Mouse (Mus musculus): ENCODE data around the gene Usp28. TPM values are rescaled to one million over a fixed set of nuclear protein-coding genes. Genes with fewer than 3 reads are reported as not detected.
"Not testable (repeated sequence)": the region's sequence is repeated elsewhere in the genome, so short reads cannot be mapped to it uniquely, and the experiment has no call there.

The Usp28 gene
- polyA plus RNA-seq, 1 experiment, result 6.8 TPM

GRCm38 (mm10) chr9:48976661-48977355 lies 8.4 kb upstream of the Usp28 start:
- DNase-seq, result no peak
- TF ChIP-seq CTCF (conservative IDR thresholded peaks at IDR 0.05; ENCODE audit: insufficient read depth, insufficient read length, low read depth, low read length) (no peak), POLR2A (IDR thresholded peaks at IDR 0.05; ENCODE audit: low read depth, low read length) (no peak)
- Histone ChIP-seq H3K4me1 (ENCODE audit: control insufficient read depth, insufficient read depth, low read length) (peaks cover 2% of the 10 kb centered on the region; the same call in 1 of the 2 replicates), H3K36me3 (ENCODE audit: control insufficient read depth, insufficient read depth, low read length) (no peaks in the 10 kb centered on the region), H3K4me3 (ENCODE audit: insufficient read depth, low read depth, low read length) (no peak overlapping the region), H3K27ac (ENCODE audit: insufficient read depth, low read depth, low read length) (no peak overlapping the region), H3K27me3 (replicated peaks; ENCODE audit: control insufficient read depth, insufficient read depth, low read length) (no peaks in the 10 kb centered on the region)
- 75% methylated on average over 6 of the region's 6 CpGs for WGBS

- no peak overlapping the region for H3K27ac ChIP-seq (ENCODE audit: insufficient read depth, low read depth, low read length)
- DNase-seq, result no peak
Measured at GRCm38 (mm10) chr9:48980371-48980770, 4.8 kb upstream of the Usp28 start.

GRCm38 (mm10) chr9:48980781-48981180 lies 4.4 kb upstream of the Usp28 start:
- Histone ChIP-seq H3K4me1 (ENCODE audit: control insufficient read depth, insufficient read depth, low read length) (peaks cover 7% of the 10 kb centered on the region; the same call in 1 of the 2 replicates), H3K4me3 (ENCODE audit: insufficient read depth, low read depth, low read length) (no peak overlapping the region), H3K36me3 (ENCODE audit: control insufficient read depth, insufficient read depth, low read length) (no peaks in the 10 kb centered on the region), H3K27ac (ENCODE audit: insufficient read depth, low read depth, low read length) (no peak overlapping the region), H3K27me3 (replicated peaks; ENCODE audit: control insufficient read depth, insufficient read depth, low read length) (no peaks in the 10 kb centered on the region)
- 72% methylated on average over 3 of the region's 3 CpGs for WGBS
- TF ChIP-seq POLR2A (IDR thresholded peaks at IDR 0.05; ENCODE audit: low read depth, low read length) (no peak), CTCF (conservative IDR thresholded peaks at IDR 0.05; ENCODE audit: insufficient read depth, insufficient read length, low read depth, low read length) (no peak)
- DNase-seq, result no peak

More at GRCm38 (mm10) chr9:48980371-48980770, 4.8 kb upstream of the Usp28 start:
- TF ChIP-seq POLR2A (IDR thresholded peaks at IDR 0.05; ENCODE audit: low read depth, low read length), result no peak
- no peak for TF ChIP-seq CTCF (conservative IDR thresholded peaks at IDR 0.05; ENCODE audit: insufficient read depth, insufficient read length, low read depth, low read length)
- Histone ChIP-seq H3K27me3 (replicated peaks; ENCODE audit: control insufficient read depth, insufficient read depth, low read length) (no peaks in the 10 kb centered on the region), H3K4me1 (ENCODE audit: control insufficient read depth, insufficient read depth, low read length) (peaks cover 7% of the 10 kb centered on the region; the same call in 1 of the 2 replicates), H3K36me3 (ENCODE audit: control insufficient read depth, insufficient read depth, low read length) (no peaks in the 10 kb centered on the region), H3K4me3 (ENCODE audit: insufficient read depth, low read depth, low read length) (no peak overlapping the region)
- 74% methylated on average over 5 of the region's 5 CpGs for WGBS

- no peaks in the 10 kb centered on the region for H3K36me3 ChIP-seq (ENCODE audit: control insufficient read depth, insufficient read depth, low read length)
- H3K27me3 ChIP-seq (replicated peaks; ENCODE audit: control insufficient read depth, insufficient read depth, low read length), result no peaks in the 10 kb centered on the region
- H3K4me3 ChIP-seq (ENCODE audit: insufficient read depth, low read depth, low read length), result no peak overlapping the region
- H3K27ac ChIP-seq (ENCODE audit: insufficient read depth, low read depth, low read length), result no peak overlapping the region
- DNase-seq, result no peak
- peaks cover 7% of the 10 kb centered on the region; the same call in 1 of the 2 replicates for H3K4me1 ChIP-seq (ENCODE audit: control insufficient read depth, insufficient read depth, low read length)
- TF ChIP-seq CTCF (conservative IDR thresholded peaks at IDR 0.05; ENCODE audit: insufficient read depth, insufficient read length, low read depth, low read length) (no peak), POLR2A (IDR thresholded peaks at IDR 0.05; ENCODE audit: low read depth, low read length) (no peak)
Measured at GRCm38 (mm10) chr9:48981827-48982226, 3.3 kb upstream of the Usp28 start.

GRCm38 (mm10) chr9:48983801-48984200 lies 1.4 kb upstream of the Usp28 start:
- H3K27me3 ChIP-seq (replicated peaks; ENCODE audit: control insufficient read depth, insufficient read depth, low read length); H3K27ac ChIP-seq (ENCODE audit: insufficient read depth, low read depth, low read length); H3K36me3 ChIP-seq (ENCODE audit: control insufficient read depth, insufficient read depth, low read length); DNase-seq; H3K4me1 ChIP-seq (ENCODE audit: control insufficient read depth, insufficient read depth, low read length); H3K4me3 ChIP-seq (ENCODE audit: insufficient read depth, low read depth, low read length): not testable (repeated sequence)
- 96% methylated on average over 6 of the region's 6 CpGs for WGBS

- Histone ChIP-seq H3K36me3 (ENCODE audit: control insufficient read depth, insufficient read depth, low read length) (no peaks in the 10 kb centered on the region), H3K27me3 (replicated peaks; ENCODE audit: control insufficient read depth, insufficient read depth, low read length) (no peaks in the 10 kb centered on the region), H3K4me3 (ENCODE audit: insufficient read depth, low read depth, low read length) (peak overlapping the region; percentile 68), H3K27ac (ENCODE audit: insufficient read depth, low read depth, low read length) (peak overlapping the region; percentile 82), H3K4me1 (ENCODE audit: control insufficient read depth, insufficient read depth, low read length) (peaks cover 4% of the 10 kb centered on the region; the same call in 1 of the 2 replicates)
- WGBS, result 16% methylated on average over 8 of the region's 8 CpGs
- TF ChIP-seq CTCF (conservative IDR thresholded peaks at IDR 0.05; ENCODE audit: insufficient read depth, insufficient read length, low read depth, low read length) (no peak), POLR2A (IDR thresholded peaks at IDR 0.05; ENCODE audit: low read depth, low read length) (no peak)
- no peak for DNase-seq
Measured at GRCm38 (mm10) chr9:48984320-48984844, 793 bp upstream of the Usp28 start.

GRCm38 (mm10) chr9:48985708-48986088 lies 523 bp downstream of the Usp28 start:
- Histone ChIP-seq H3K27me3 (replicated peaks; ENCODE audit: control insufficient read depth, insufficient read depth, low read length) (no peaks in the 10 kb centered on the region), H3K4me3 (ENCODE audit: insufficient read depth, low read depth, low read length) (peak overlapping the region; percentile 70), H3K36me3 (ENCODE audit: control insufficient read depth, insufficient read depth, low read length) (no peaks in the 10 kb centered on the region), H3K27ac (ENCODE audit: insufficient read depth, low read depth, low read length) (no peak overlapping the region), H3K4me1 (ENCODE audit: control insufficient read depth, insufficient read depth, low read length) (peaks cover 4% of the 10 kb centered on the region; the same call in 1 of the 2 replicates)
- WGBS, result 2% methylated on average over 20 of the region's 20 CpGs
- peak; percentile 9 for DNase-seq
- no peak for TF ChIP-seq CTCF (conservative IDR thresholded peaks at IDR 0.05; ENCODE audit: insufficient read depth, insufficient read length, low read depth, low read length)
- no peak for TF ChIP-seq POLR2A (IDR thresholded peaks at IDR 0.05; ENCODE audit: low read depth, low read length)
